Mouse (Mus musculus): ENCODE results near the gene Srp14.

DNA sequence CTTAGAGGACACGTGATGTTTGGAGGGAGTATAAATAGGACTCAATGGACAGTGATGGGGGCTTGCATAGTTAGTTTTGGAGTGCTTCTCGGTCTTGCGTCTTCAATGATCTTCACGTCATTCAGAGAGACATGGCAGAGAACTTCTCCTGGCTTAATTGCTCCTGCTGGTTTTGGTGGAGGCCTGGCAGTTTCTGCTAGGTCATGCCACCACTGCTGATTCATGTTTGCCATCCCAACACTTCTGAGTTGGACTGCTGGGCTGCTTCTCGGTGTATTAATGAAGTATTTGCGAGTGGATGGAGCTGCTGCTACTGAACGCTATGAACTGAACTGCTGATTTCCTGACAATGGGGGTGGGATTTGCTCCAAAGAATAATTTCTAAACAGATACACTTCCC lies 1.4 kb upstream of the Srp14 start:
- TF ChIP-seq POLR2A (IDR thresholded peaks at IDR 0.05; ENCODE audit: insufficient read depth, low read depth, low read length) (no peak), CTCF (IDR thresholded peaks at IDR 0.05) (no peak)
